Mouse (Mus musculus): Measurements from ENCODE around the gene Erich2.

GRCm38 (mm10) chr2:70588200-70588599 is 79.6 kb downstream of the Erich2 start:
- TF ChIP-seq GATA1 (IDR thresholded peaks at IDR 0.05; ENCODE audit: borderline replicate concordance, low read length) (no peak), FLI1 (IDR thresholded peaks at IDR 0.05; ENCODE audit: low read length) (no peak)
